Mouse (Mus musculus): ENCODE measurements around the gene Skil. TPM values are rescaled to one million over a fixed set of nuclear protein-coding genes. Genes with fewer than 3 reads are reported as not detected.

Skil gene
- total RNA-seq, 1 experiment from 2014 or later, result 22.9 TPM

DNA sequence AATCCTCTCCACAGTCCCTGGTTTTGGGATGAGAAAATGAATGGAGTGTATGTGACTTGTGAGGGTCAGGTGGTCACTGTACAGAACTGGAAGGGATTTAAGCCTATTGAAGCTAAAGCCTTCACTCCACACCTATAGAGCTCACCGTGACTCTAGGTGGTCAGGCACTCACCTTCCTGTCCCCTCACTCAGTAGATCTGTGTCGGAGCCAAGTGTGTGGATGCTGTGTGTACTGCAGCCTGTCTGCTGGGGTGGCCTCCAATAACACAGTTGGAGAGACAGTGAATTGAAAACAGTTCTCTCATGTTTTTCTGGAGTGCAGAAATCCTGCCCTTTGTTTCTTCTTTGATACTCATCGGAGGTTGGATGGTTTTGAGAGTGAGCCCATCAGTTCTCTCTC lies 70.9 kb downstream of the Skil start:
- no peak for ATAC-seq (replicated peaks; ENCODE audit: low read depth, poor library complexity, severe bottlenecking)

DNA sequence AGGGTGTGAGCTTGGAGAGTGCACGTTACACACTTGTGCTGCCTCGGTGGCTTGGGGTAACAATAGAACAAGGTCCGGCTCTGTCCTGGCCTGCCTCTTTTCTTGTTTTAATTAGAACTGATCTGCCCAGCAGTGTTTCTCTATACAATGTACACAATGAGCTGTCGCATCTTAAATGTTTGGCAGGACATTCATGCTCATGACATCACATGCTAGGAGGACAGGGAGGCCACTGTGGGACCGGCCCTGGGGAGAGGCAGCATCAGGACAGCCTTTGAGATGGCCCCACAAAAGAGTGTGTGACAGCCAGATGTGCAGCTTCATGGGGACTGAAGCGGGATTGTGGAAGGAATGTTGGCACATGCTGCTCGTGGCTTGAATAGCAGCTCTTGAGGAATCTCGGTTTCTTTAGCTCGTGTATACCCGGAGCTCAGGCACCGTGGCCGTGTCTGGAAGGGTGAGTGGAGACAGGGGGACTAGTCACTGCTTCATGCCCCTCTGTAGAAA lies 71.6 kb downstream of the Skil start:
- no peak for ATAC-seq (replicated peaks; ENCODE audit: low read depth, poor library complexity, severe bottlenecking)

Other genes with a start within 250 kb of the Skil start
- 13.0 and 23.2 TPM in 2 replicates for gene Gpr160, start 239.1 kb upstream of the Skil start, total RNA-seq (2017)
- 20.9 and 21.1 TPM in 2 replicates for gene Phc3, start 125.6 kb upstream of the Skil start, total RNA-seq (2017)
- 11.3 and 12.9 TPM in 2 replicates for gene Prkci, start 99.3 kb upstream of the Skil start, total RNA-seq (2017)
- not detected in 2 replicates for gene Cldn11, start 54.9 kb downstream of the Skil start, total RNA-seq (2017)
- not detected in 2 replicates for gene Slc7a14, start 215.3 kb downstream of the Skil start, total RNA-seq (2017)

All from common myeloid progenitor, adult 5-6 weeks (primary cell).